Mouse (Mus musculus): ENCODE data around the gene Svop. TPM values are rescaled to one million over a fixed set of nuclear protein-coding genes. Genes with fewer than 3 reads are reported as not detected.

Svop gene
- polyA plus RNA-seq (2016; fragmentation: Nextera tagmentation; extraction: Ambion mirVana) = not detected in 2 replicates

GRCm38 (mm10) chr5:114091057-114091807, at the start of gene Svop:
Svop (minus strand) TSS chr5:114091570.
- Histone ChIP-seq H3K27me3 (replicated peaks) (peaks cover 64% of the 10 kb centered on the region), H3K4me2 (peak within 1 kb of the TSS; percentile 46), H3K9ac (no peak within 1 kb of the TSS), H3K4me1 (peaks cover 5% of the 10 kb centered on the region; the same call in 1 of the 2 replicates), H3K27ac (no peak within 1 kb of the TSS), H3K4me3 (no peak within 1 kb of the TSS; the same call in 1 of the 2 replicates), H3K9me3 (replicated peaks) (no peaks in the 10 kb centered on the region), H3K36me3 (no peaks in the 10 kb centered on the region)
- ATAC-seq = no peak
- 3% methylated on average over 40 of the region's 40 CpGs for WGBS (ENCODE audit: insufficient replicate concordance)

DNA sequence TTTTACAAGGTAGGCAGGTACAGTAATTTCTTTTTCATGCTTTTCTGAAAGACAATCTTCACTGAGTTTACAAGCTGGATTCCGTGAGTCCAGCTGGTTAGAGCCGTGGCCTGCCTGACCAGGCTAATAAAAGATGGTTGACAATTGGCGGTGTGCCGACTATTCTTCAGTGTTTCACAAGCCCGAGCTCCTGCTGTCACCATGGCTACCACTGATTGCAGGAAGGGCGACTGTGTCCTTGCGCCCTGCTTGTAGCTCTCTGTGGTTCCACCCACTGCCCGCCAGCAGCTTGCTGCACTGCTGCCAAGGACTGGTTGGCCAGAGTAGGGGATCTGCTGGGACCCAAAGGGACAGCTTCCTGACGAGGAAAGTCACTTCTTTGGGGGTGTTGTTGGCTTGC, 47.8 kb upstream of the Svop start:
- Histone ChIP-seq H3K4me3 (no peak overlapping the region), H3K4me2 (no peak overlapping the region), H3K9me3 (replicated peaks) (no peaks in the 10 kb centered on the region), H3K36me3 (peaks cover 57% of the 10 kb centered on the region), H3K27me3 (replicated peaks) (peaks cover 4% of the 10 kb centered on the region; the same call in 1 of the 2 replicates), H3K4me1 (peaks cover 24% of the 10 kb centered on the region), H3K27ac (no peak overlapping the region), H3K9ac (no peak overlapping the region)
- 65% methylated on average over 9 of the region's 9 CpGs for WGBS (ENCODE audit: insufficient replicate concordance)
- ATAC-seq = no peak

DNA sequence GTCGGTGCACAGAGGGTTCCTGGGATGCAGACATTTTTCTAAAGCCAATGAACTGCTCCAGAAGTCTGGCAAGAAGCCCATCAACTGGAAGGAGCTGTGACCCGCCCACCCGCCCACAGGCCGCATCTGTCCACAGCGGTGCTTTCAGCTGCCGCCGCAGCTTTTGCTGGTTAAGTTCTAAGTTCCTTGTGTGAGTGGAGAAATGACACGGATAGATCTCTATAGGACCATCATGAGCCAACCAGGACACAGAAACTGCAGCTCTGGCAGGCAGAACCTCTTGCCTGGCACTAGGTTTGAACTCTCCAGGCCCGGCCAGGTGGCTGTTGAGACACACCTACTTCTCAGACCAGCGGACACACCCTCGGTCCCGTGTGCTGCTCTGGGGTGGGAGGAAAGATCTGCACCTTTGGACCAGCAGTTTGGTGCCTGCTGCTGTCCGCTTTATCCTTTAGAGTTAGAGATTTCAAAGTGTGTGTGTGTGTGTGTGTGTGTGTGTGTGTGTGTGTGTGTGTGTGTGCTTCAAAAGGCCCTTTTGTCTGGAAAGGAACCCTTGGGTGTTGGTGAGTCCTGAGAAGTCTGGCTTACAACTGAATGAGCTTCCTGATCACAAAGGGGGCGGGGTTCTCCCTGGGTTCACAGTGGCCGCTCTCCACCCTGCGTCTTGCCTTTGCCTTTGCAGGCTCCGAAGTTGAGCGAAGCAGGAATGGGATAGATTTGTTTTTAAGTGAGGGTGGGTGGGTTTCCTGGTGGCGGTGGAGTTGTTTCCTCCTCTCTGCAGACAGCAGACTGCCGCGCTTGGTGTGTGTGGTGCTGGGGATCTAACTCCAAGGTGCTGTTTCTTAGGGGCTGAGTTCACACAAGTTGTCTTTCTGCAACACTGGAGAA, 47.2 kb upstream of the Svop start:
- no peak overlapping the region for H3K9ac ChIP-seq
- no peak overlapping the region for H3K4me3 ChIP-seq
- ATAC-seq = no peak
- no peak overlapping the region for H3K27ac ChIP-seq
- peaks cover 30% of the 10 kb centered on the region for H3K4me1 ChIP-seq
- 83% methylated on average over 21 of the region's 21 CpGs for WGBS (ENCODE audit: insufficient replicate concordance)
- peaks cover 59% of the 10 kb centered on the region for H3K36me3 ChIP-seq
- no peak overlapping the region for H3K4me2 ChIP-seq
- H3K27me3 ChIP-seq (replicated peaks) = peaks cover 4% of the 10 kb centered on the region; the same call in 1 of the 2 replicates
- H3K9me3 ChIP-seq (replicated peaks) = no peaks in the 10 kb centered on the region

DNA sequence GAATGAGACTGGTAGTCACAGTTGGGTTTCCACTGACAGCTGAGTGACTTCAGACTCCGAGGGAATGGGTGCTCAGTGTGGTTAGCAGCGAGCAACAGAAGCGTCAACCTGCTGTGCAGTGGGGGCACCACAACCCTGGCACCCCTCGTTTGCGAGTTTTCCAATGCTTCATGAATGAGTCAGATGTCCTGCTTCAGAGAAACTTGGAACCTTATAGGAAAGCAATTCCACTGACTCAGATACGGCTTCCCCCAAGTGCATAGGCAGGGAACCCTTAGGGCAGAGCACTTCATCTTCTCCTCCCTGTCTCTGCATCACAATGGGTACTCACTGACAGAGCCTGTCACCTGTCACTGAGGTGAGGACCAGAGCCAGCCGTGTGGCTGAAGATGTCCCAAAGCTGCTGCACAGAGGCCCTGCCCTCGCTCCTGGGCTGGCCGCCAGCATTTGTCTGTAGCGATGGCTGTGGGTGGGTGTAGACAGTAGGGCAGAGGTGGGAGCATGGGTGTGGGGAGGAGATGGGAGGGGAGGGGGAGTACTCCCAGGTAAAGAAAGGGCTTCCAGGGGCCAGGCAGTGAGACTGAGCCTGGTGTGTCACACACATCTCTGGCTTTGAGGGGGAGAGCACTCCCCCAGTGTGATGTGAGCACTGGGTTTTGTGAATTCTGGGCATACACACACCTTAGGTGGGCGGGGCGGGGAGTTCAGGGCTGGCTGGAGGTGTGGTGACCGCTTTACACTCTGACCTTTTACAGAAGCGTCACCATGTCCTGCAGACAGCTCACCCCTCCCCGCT, 46.3 kb upstream of the Svop start:
- Histone ChIP-seq H3K9me3 (replicated peaks) (no peaks in the 10 kb centered on the region), H3K27me3 (replicated peaks) (peaks cover 4% of the 10 kb centered on the region; the same call in 1 of the 2 replicates), H3K4me1 (peaks cover 39% of the 10 kb centered on the region), H3K36me3 (peaks cover 68% of the 10 kb centered on the region), H3K4me2 (no peak overlapping the region), H3K4me3 (no peak overlapping the region), H3K9ac (no peak overlapping the region), H3K27ac (no peak overlapping the region)
- 84% methylated on average over 15 of the region's 15 CpGs for WGBS (ENCODE audit: insufficient replicate concordance)
- no peak for ATAC-seq

DNA sequence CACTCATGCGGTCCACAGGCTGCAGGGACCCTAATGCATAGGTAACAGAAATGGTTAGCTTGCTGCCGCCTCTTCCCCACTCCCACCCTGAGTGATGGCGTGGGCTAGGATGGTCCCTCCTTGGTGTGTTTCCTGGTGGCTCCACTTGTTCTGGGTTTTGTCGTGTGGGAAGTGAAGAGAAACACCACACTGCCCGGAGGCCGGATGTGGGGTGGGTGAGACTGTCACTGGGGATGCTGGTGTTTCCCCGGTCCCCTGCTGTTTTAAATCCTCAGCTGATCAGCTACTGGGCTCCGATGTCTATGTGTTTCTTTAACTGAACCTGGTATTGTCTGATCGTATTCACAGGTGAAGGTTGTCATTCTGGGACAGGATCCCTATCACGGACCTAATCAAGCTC, 44.1 kb upstream of the Svop start:
- 83% methylated on average over 10 of the region's 10 CpGs for whole genome bisulfite sequencing (ENCODE audit: insufficient replicate concordance)
- no peak for ATAC-seq
- peaks cover 71% of the 10 kb centered on the region for H3K36me3 ChIP-seq
- peaks cover 56% of the 10 kb centered on the region for H3K4me1 ChIP-seq
- H3K27ac ChIP-seq = no peak overlapping the region
- H3K4me3 ChIP-seq = no peak overlapping the region
- no peak overlapping the region for H3K4me2 ChIP-seq
- H3K27me3 ChIP-seq (replicated peaks) = no peaks in the 10 kb centered on the region
- no peak overlapping the region for H3K9ac ChIP-seq
- H3K9me3 ChIP-seq (replicated peaks) = no peaks in the 10 kb centered on the region

DNA sequence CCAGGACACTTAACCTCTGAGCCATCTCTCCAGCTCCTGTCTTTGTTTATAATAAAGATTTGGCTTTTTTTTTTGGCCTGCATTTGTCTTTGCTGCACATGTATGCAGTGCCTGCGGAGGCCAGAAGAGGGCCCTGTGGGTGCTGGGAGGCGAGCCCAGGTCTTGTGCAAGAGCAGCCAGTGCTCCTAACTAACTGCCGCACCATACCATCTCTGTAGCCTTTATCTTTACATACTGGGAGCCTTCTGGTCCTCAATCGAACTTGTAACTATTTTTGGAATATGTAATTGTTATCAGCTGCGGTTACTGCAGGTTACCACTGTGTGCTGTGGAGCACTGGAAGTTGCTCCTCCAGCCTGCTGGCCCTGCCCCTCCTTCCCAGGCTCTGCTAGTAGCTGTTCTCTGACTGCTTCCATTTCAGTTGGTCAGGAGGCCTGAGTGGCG, 42.7 kb upstream of the Svop start:
- H3K9ac ChIP-seq = 0 out of 2 replicates have a peak overlapping the region, but pooled peaks have one; percentile 24
- H3K27me3 ChIP-seq (replicated peaks) = no peaks in the 10 kb centered on the region
- H3K36me3 ChIP-seq = peaks cover 59% of the 10 kb centered on the region
- H3K4me3 ChIP-seq = no peak overlapping the region
- H3K27ac ChIP-seq = 0 out of 2 replicates have a peak overlapping the region, but pooled peaks have one; percentile 12
- H3K4me1 ChIP-seq = peaks cover 70% of the 10 kb centered on the region
- whole genome bisulfite sequencing (ENCODE audit: insufficient replicate concordance) = 14% methylated on average over 6 of the region's 6 CpGs
- peak overlapping the region; percentile 27 for H3K4me2 ChIP-seq
- no peaks in the 10 kb centered on the region for H3K9me3 ChIP-seq (replicated peaks)
- peak; percentile 51 for ATAC-seq

- Histone ChIP-seq H3K36me3 (peaks cover 47% of the 10 kb centered on the region), H3K9ac (no peak overlapping the region), H3K4me1 (peaks cover 69% of the 10 kb centered on the region), H3K4me3 (no peak overlapping the region), H3K4me2 (peak overlapping the region; percentile 99; the same call in 1 of the 2 replicates), H3K27me3 (replicated peaks) (no peaks in the 10 kb centered on the region), H3K27ac (no peak overlapping the region), H3K9me3 (replicated peaks) (no peaks in the 10 kb centered on the region)
- no peak for ATAC-seq
- 85% methylated on average over 6 of the region's 6 CpGs for WGBS (ENCODE audit: insufficient replicate concordance)
Observed at GRCm38 (mm10) chr5:114132841-114133240, 41.5 kb upstream of the Svop start.

DNA sequence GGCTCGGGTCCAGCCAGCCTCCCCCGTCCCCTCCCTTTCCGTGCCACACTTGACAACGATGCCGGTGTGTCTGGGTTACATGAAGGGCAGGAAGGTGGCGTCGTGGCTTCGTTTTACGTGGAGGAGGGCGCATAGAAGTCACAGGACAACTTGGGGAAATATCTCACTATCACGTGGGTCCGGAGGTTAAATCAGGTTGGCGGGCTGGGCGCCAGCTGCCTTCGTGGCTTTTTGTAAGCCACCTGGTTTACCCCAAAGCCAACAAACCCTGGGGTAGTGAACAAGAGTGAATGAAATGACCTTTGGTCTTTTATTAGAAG, 40.1 kb upstream of the Svop start:
- Histone ChIP-seq H3K27me3 (replicated peaks) (no peaks in the 10 kb centered on the region), H3K36me3 (peaks cover 33% of the 10 kb centered on the region), H3K9ac (peak overlapping the region; percentile 75), H3K27ac (peak overlapping the region; percentile 67), H3K4me2 (peak overlapping the region; percentile 99), H3K4me1 (peaks cover 80% of the 10 kb centered on the region), H3K9me3 (replicated peaks) (no peaks in the 10 kb centered on the region), H3K4me3 (peak overlapping the region; percentile 74)
- no peak for ATAC-seq
- 4% methylated on average over 15 of the region's 15 CpGs for WGBS (ENCODE audit: insufficient replicate concordance)

DNA sequence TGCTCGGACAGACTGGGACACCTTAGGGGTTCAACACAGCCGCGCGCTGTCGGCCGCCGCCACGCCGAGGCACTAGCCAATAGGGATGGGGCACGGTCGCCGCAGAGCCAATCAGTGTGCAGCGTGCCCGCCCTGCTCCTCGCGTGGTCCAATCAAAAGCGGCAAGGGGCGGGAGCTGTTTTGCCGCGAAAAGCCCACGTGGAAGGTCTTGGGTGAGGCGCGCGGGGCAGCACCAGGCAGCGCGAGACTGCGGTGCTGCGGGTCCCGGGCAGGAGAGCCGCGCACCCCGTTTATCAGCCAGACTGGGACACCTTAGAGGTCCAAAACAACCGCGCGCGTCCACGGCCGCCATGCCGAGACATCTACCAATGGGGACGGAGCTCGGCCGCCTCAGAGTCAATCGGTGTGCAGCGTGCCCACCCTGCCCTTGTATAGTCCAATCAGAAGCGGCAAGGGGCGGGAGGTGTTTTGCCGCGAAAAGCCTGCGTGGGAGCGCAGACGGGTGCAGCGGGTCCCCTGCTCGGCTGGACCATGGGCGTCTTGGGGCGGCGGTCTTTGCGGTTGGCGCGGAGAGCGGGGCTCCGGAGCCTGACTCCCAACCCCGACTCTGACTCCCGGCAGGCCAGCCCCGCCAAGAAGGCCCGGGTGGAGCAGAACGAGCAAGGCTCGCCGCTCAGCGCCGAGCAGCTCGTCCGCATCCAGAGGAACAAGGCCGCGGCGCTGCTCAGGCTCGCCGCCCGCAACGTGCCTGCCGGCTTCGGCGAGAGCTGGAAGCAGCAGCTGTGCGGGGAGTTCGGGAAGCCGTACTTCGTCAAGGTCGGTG, 39.5 kb upstream of the Svop start:
- peaks cover 28% of the 10 kb centered on the region for H3K36me3 ChIP-seq
- H3K4me1 ChIP-seq = peaks cover 82% of the 10 kb centered on the region
- H3K9me3 ChIP-seq (replicated peaks) = no peaks in the 10 kb centered on the region
- H3K27ac ChIP-seq = peak overlapping the region; percentile 67
- H3K4me2 ChIP-seq = peak overlapping the region; percentile 99
- under 1% methylated on average over 87 of the region's 87 CpGs for WGBS (ENCODE audit: insufficient replicate concordance)
- H3K9ac ChIP-seq = peak overlapping the region; percentile 75
- peak; percentile 93 for ATAC-seq
- H3K4me3 ChIP-seq = peak overlapping the region; percentile 74
- H3K27me3 ChIP-seq (replicated peaks) = no peaks in the 10 kb centered on the region

GRCm38 (mm10) chr5:114130211-114130605, 38.8 kb upstream of the Svop start, which contains the start of gene Ung:
Ung (plus strand) TSS chr5:114130386.
- Histone ChIP-seq H3K9me3 (replicated peaks) (no peaks in the 10 kb centered on the region), H3K4me1 (peaks cover 84% of the 10 kb centered on the region), H3K9ac (peak within 1 kb of the TSS; percentile 75), H3K27ac (peak within 1 kb of the TSS; percentile 67), H3K27me3 (replicated peaks) (no peaks in the 10 kb centered on the region), H3K36me3 (peaks cover 26% of the 10 kb centered on the region), H3K4me3 (peak within 1 kb of the TSS; percentile 74), H3K4me2 (peak within 1 kb of the TSS; percentile 99)
- WGBS (ENCODE audit: insufficient replicate concordance) = 1% methylated on average over 29 of the region's 29 CpGs
- peak; percentile 18 for ATAC-seq

Data from liver, embryonic 12.5 days (tissue).